Mouse (Mus musculus) cerebellum, adult 11 months (tissue): ENCODE results near the gene Tmc8.

Experiments
- DNase-seq: peaks from one replicate; pipeline ENCODE4 v3.0.0; 2022

The Tmc8 gene

GRCm38 (mm10) chr11:117781993-117782704 lies at the start of gene Tmc8, which contains the start of gene Tmc6:
Gene Tmc8, plus strand, starts transcription at chr11:117782076.
Gene Tmc6, minus strand, starts transcription at chr11:117782198.
- DNase-seq: no peak

GRCm38 (mm10) chr11:117736037-117736689 lies 45.7 kb upstream of the Tmc8 start:
- peak; percentile 51 for DNase-seq

- no peak for DNase-seq
Observed at GRCm38 (mm10) chr11:117738123-117738522, 43.8 kb upstream of the Tmc8 start.

GRCm38 (mm10) chr11:117741128-117741527 lies 40.7 kb upstream of the Tmc8 start:
- no peak for DNase-seq

GRCm38 (mm10) chr11:117742243-117742642 lies 39.6 kb upstream of the Tmc8 start:
- DNase-seq: no peak

- no peak for DNase-seq
Observed at GRCm38 (mm10) chr11:117742715-117743114, 39.2 kb upstream of the Tmc8 start.

- DNase-seq: no peak
Observed at GRCm38 (mm10) chr11:117743454-117744030, 38.3 kb upstream of the Tmc8 start.

GRCm38 (mm10) chr11:117748628-117749027 lies 33.2 kb upstream of the Tmc8 start:
- no peak for DNase-seq

GRCm38 (mm10) chr11:117749414-117749813 lies 32.5 kb upstream of the Tmc8 start:
- peak; percentile 30 for DNase-seq

- DNase-seq: no peak
Observed at GRCm38 (mm10) chr11:117751544-117751943, 30.3 kb upstream of the Tmc8 start.

- DNase-seq: no peak
Observed at GRCm38 (mm10) chr11:117755891-117756290, 26.0 kb upstream of the Tmc8 start.

GRCm38 (mm10) chr11:117759267-117759666 lies 22.6 kb upstream of the Tmc8 start:
- peak; percentile 44 for DNase-seq

GRCm38 (mm10) chr11:117760374-117761119 lies 21.3 kb upstream of the Tmc8 start:
- no peak for DNase-seq

GRCm38 (mm10) chr11:117761801-117762200 lies 20.1 kb upstream of the Tmc8 start:
- no peak for DNase-seq

GRCm38 (mm10) chr11:117762246-117762645 lies 19.6 kb upstream of the Tmc8 start:
- no peak for DNase-seq

GRCm38 (mm10) chr11:117764319-117764718 lies 17.6 kb upstream of the Tmc8 start:
- no peak for DNase-seq

GRCm38 (mm10) chr11:117765361-117765760 lies 16.5 kb upstream of the Tmc8 start:
- DNase-seq: no peak

GRCm38 (mm10) chr11:117766275-117766674 lies 15.6 kb upstream of the Tmc8 start:
- no peak for DNase-seq

GRCm38 (mm10) chr11:117768725-117769682 lies 12.9 kb upstream of the Tmc8 start:
- DNase-seq: no peak

GRCm38 (mm10) chr11:117769683-117770047 lies 12.2 kb upstream of the Tmc8 start:
- DNase-seq: no peak

GRCm38 (mm10) chr11:117770407-117770806 lies 11.5 kb upstream of the Tmc8 start:
- DNase-seq: no peak

- no peak for DNase-seq
Observed at GRCm38 (mm10) chr11:117772352-117772751, 9.5 kb upstream of the Tmc8 start.
